Mouse (Mus musculus): ENCODE results near the gene Det1. TPM values are rescaled to one million over a fixed set of nuclear protein-coding genes. Genes with fewer than 3 reads are reported as not detected.

Gene Det1
- polyA plus RNA-seq, 1 experiment from 2014 or later = 23.5 TPM

- peaks cover 4% of the 10 kb centered on the region; the same call in 1 of the 2 replicates for H3K36me3 ChIP-seq (ENCODE audit: control insufficient read depth, insufficient read depth, low read length)
- no peak for ATAC-seq (ENCODE audit: insufficient number of reproducible peaks, low FRiP score, low TSS enrichment, low read depth)
- no peaks in the 10 kb centered on the region for H3K27me3 ChIP-seq (ENCODE audit: control insufficient read depth, insufficient read depth, low read length)
- no peaks in the 10 kb centered on the region; the same call in 1 of the 2 replicates for H3K4me1 ChIP-seq (ENCODE audit: control insufficient read depth, insufficient read depth, low read length)
- no peak for DNase-seq (ENCODE audit: low spot score)
- WGBS = 90% methylated on average over 5 of the region's 5 CpGs
- no peak overlapping the region for H3K4me2 ChIP-seq (ENCODE audit: low read depth, severe bottlenecking)
- no peaks in the 10 kb centered on the region for H3K9me3 ChIP-seq (ENCODE audit: control insufficient read depth, low read length)
- no peak overlapping the region for H3K27ac ChIP-seq (replicated peaks; ENCODE audit: low read depth, low read length)
- no peak overlapping the region for H3K9ac ChIP-seq (ENCODE audit: low read length)
- H3K4me3 ChIP-seq (ENCODE audit: low read depth, low read length) = no peak overlapping the region
These were observed 61.2 kb downstream of the Det1 start for GRCm38 (mm10) chr7:78785906-78786305.

GRCm38 (mm10) chr7:78782639-78783581, 64.2 kb downstream of the Det1 start, which contains the start of the genes Mrps11 and Mrpl46:
TSS of gene Mrps11 (plus strand) at chr7:78783119.
TSS of gene Mrpl46 (minus strand) at chr7:78783531.
- H3K9ac ChIP-seq (ENCODE audit: low read length) = peak within 1 kb of the TSS; percentile 63
- no peaks in the 10 kb centered on the region for H3K27me3 ChIP-seq (ENCODE audit: control insufficient read depth, insufficient read depth, low read length)
- ATAC-seq (ENCODE audit: insufficient number of reproducible peaks, low FRiP score, low TSS enrichment, low read depth) (peak; percentile 95), DNase-seq (ENCODE audit: low spot score) (peak; percentile 91)
- no peaks in the 10 kb centered on the region for H3K9me3 ChIP-seq (ENCODE audit: control insufficient read depth, low read length)
- peak within 1 kb of the TSS; percentile 69 for H3K4me2 ChIP-seq (ENCODE audit: low read depth, severe bottlenecking)
- H3K4me3 ChIP-seq (ENCODE audit: low read depth, low read length) = peak within 1 kb of the TSS; percentile 88
- peaks cover 8% of the 10 kb centered on the region for H3K36me3 ChIP-seq (ENCODE audit: control insufficient read depth, insufficient read depth, low read length)
- no peaks in the 10 kb centered on the region; the same call in 1 of the 2 replicates for H3K4me1 ChIP-seq (ENCODE audit: control insufficient read depth, insufficient read depth, low read length)
- WGBS = under 1% methylated on average over 44 of the region's 44 CpGs
- H3K27ac ChIP-seq (replicated peaks; ENCODE audit: low read depth, low read length) = no peak within 1 kb of the TSS

GRCm38 (mm10) chr7:78778741-78779140, 68.3 kb downstream of the Det1 start:
- H3K36me3 ChIP-seq (ENCODE audit: control insufficient read depth, insufficient read depth, low read length) = peaks cover 9% of the 10 kb centered on the region
- 97% methylated on average over 5 of the region's 5 CpGs for WGBS
- H3K27ac ChIP-seq (replicated peaks; ENCODE audit: low read depth, low read length) = no peak overlapping the region
- H3K9ac ChIP-seq (ENCODE audit: low read length) = no peak overlapping the region
- no peaks in the 10 kb centered on the region; the same call in 1 of the 2 replicates for H3K4me1 ChIP-seq (ENCODE audit: control insufficient read depth, insufficient read depth, low read length)
- DNase-seq (ENCODE audit: low spot score) (no peak), ATAC-seq (ENCODE audit: insufficient number of reproducible peaks, low FRiP score, low TSS enrichment, low read depth) (no peak)
- H3K27me3 ChIP-seq (ENCODE audit: control insufficient read depth, insufficient read depth, low read length) = no peaks in the 10 kb centered on the region
- H3K4me2 ChIP-seq (ENCODE audit: low read depth, severe bottlenecking) = no peak overlapping the region
- H3K4me3 ChIP-seq (ENCODE audit: low read depth, low read length) = no peak overlapping the region
- no peaks in the 10 kb centered on the region for H3K9me3 ChIP-seq (ENCODE audit: control insufficient read depth, low read length)

Small RNA genes within 50 kb of the gene (microRNA-seq; reads per million reads assigned to microRNA genes)
- gene Mir7-2 = 9.8 reads per million, percentile 20 among the genes with 10 or more reads in this experiment

Other genes starting within 250 kb of the Det1 start
- 0.16 and 0.28 TPM in 2 replicates for gene Ntrk3, start 109.3 kb downstream of the Det1 start, polyA plus RNA-seq (2014; fragmentation: Nextera tagmentation; extraction: Ambion mirVana)
- 84.7 and 93.2 TPM in 2 replicates for gene Mrps11, start 64.1 kb downstream of the Det1 start, polyA plus RNA-seq (2014; fragmentation: Nextera tagmentation; extraction: Ambion mirVana)
- 78.7 and 80.3 TPM in 2 replicates for gene Mrpl46, start 63.7 kb downstream of the Det1 start, polyA plus RNA-seq (2014; fragmentation: Nextera tagmentation; extraction: Ambion mirVana)
- gene Aen, start 48.6 kb upstream of the Det1 start, polyA plus RNA-seq (2014; fragmentation: Nextera tagmentation; extraction: Ambion mirVana) = 36.9 and 41.0 TPM in 2 replicates
- gene Isg20, start 66.2 kb upstream of the Det1 start, polyA plus RNA-seq (2014; fragmentation: Nextera tagmentation; extraction: Ambion mirVana) = 0.19 and 0.48 TPM in 2 replicates
- 0.81 and 1.2 TPM in 2 replicates for gene Acan, start 206.2 kb upstream of the Det1 start, polyA plus RNA-seq (2014; fragmentation: Nextera tagmentation; extraction: Ambion mirVana)

Data from limb, embryonic 11.5 days (tissue).